Comparison of ENCODE assay signal across 14 mouse cellular contexts in the genomic region with DNA sequence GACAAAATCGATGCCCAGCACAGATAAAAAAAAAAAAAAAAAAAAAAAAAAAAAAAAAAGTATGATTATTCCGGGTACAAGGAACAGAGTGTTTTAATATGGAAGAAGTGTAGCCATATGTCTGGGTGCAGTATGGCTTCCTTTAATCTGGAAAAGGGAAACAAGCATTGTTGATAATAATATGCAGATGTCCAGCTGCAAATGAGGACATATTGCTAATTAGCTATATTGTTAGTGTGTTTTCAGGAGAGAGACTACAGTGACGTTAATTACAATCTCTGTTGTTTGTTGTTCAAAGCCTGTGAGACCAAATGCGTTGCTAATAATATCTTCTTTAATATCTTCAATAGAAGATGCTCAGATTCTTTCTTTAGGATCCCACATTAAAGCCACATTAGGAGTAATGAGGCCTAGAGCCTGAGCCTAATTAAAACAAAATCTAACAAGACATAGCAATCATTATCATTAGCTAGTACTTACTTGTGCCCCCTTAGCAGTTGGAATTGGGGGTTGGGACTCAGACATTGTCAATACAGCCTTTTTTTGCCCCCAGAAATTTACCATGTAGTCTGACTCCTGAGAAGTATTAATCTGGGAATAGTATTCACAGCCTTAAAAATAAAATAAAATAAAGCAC. TPM values are rescaled to one million over a fixed set of nuclear protein-coding genes. Genes with fewer than 3 reads are reported as not detected.
"Had no signal": no experiment of that assay in that cellular context is flagged by ENCODE, and none has a peak within 500 bp of the region (broad histone marks: within the 10 kb centered on the region; RNA-seq: fewer than 3 reads in every experiment).

No protein-coding gene starts in this region.

- H3K27ac ChIP-seq: kidney, postnatal 0 days; limb, embryonic 12.5 days; liver, embryonic 13.5 days; macrophage had no signal

- H3K27me3 ChIP-seq: limb, embryonic 12.5 days; liver, embryonic 13.5 days; lung, embryonic 15.5 days; megakaryocyte, embryonic 14.5 days had no signal

- H3K4me3 ChIP-seq: limb, embryonic 12.5 days; liver, embryonic 13.5 days; lung, embryonic 15.5 days; megakaryocyte, embryonic 14.5 days had no signal

- H3K36me3 ChIP-seq: limb, embryonic 12.5 days; liver, embryonic 13.5 days; lung, embryonic 15.5 days had no signal

- ATAC-seq: liver, postnatal 0 days; midbrain, embryonic 16.5 days had no signal

- H3K4me1 ChIP-seq: limb, embryonic 12.5 days; liver, embryonic 13.5 days; megakaryocyte, embryonic 14.5 days had no signal

- H3K9ac ChIP-seq: limb, embryonic 12.5 days; liver, embryonic 13.5 days; liver, postnatal 0 days; lung, embryonic 15.5 days had no signal

- H3K9me3 ChIP-seq: limb, embryonic 12.5 days; liver, embryonic 13.5 days; lung, embryonic 15.5 days; megakaryocyte, embryonic 14.5 days had no signal

- DNase-seq: kidney, adult 9 months; kidney, postnatal 36 days; liver; liver, embryonic 13.5 days; liver, postnatal 0 days; thymus, adult 2 months; thymus, postnatal 36 days had no signal

- H3K4me2 ChIP-seq: limb, embryonic 12.5 days; liver, embryonic 13.5 days; lung, embryonic 15.5 days; midbrain, embryonic 11.5 days had no signal

RNA-seq across cellular contexts. Expression of a gene that starts 46.3 kb away (rescaled TPM):
- polyA plus RNA-seq: liver, embryonic 13.5 days; liver, postnatal 0 days; macrophage had no signal
